Mouse (Mus musculus): ENCODE data around the gene Trim54. TPM values are rescaled to one million over a fixed set of nuclear protein-coding genes. Genes with fewer than 3 reads are reported as not detected.

Gene Trim54
- polyA plus RNA-seq, 1 experiment from 2014 or later, result not detected

- Histone ChIP-seq H3K27me3 (replicated peaks; ENCODE audit: control insufficient read depth, insufficient read depth, low read length) (no peaks in the 10 kb centered on the region), H3K9me3 (ENCODE audit: control insufficient read depth) (no peaks in the 10 kb centered on the region), H3K4me3 (ENCODE audit: low read depth, low read length) (no peak overlapping the region), H3K9ac (ENCODE audit: low read depth, low read length) (no peak overlapping the region), H3K4me2 (replicated peaks; ENCODE audit: low read depth) (no peak overlapping the region), H3K27ac (ENCODE audit: low read depth, low read length) (no peak overlapping the region), H3K36me3 (ENCODE audit: control insufficient read depth, insufficient read depth) (peaks cover 81% of the 10 kb centered on the region), H3K4me1 (replicated peaks; ENCODE audit: control insufficient read depth, insufficient read depth, low read length) (no peaks in the 10 kb centered on the region)
- TF ChIP-seq CTCF (IDR thresholded peaks at IDR 0.05; ENCODE audit: low read depth), result no peak
- ATAC-seq, result peak; percentile 69
These were observed 46.0 kb downstream of the Trim54 start for GRCm38 (mm10) chr5:31162462-31162861.

GRCm38 (mm10) chr5:31164878-31165277, 48.4 kb downstream of the Trim54 start:
- WGBS, result 85% methylated on average over 1 of the region's 1 CpGs
- ATAC-seq, result no peak

GRCm38 (mm10) chr5:31168630-31169029, 52.1 kb downstream of the Trim54 start:
- ATAC-seq, result no peak
- Histone ChIP-seq H3K36me3 (ENCODE audit: control insufficient read depth, insufficient read depth) (peaks cover 84% of the 10 kb centered on the region), H3K9ac (ENCODE audit: low read depth, low read length) (no peak overlapping the region), H3K4me2 (replicated peaks; ENCODE audit: low read depth) (no peak overlapping the region), H3K27ac (ENCODE audit: low read depth, low read length) (no peak overlapping the region), H3K9me3 (ENCODE audit: control insufficient read depth) (no peaks in the 10 kb centered on the region), H3K4me1 (replicated peaks; ENCODE audit: control insufficient read depth, insufficient read depth, low read length) (no peaks in the 10 kb centered on the region), H3K27me3 (replicated peaks; ENCODE audit: control insufficient read depth, insufficient read depth, low read length) (no peaks in the 10 kb centered on the region), H3K4me3 (ENCODE audit: low read depth, low read length) (no peak overlapping the region)
- WGBS, result 90% methylated on average over 4 of the region's 4 CpGs
- no peak for TF ChIP-seq CTCF (IDR thresholded peaks at IDR 0.05; ENCODE audit: low read depth)

More at GRCm38 (mm10) chr5:31164878-31165277, 48.4 kb downstream of the Trim54 start:
- Histone ChIP-seq H3K9me3 (ENCODE audit: control insufficient read depth) (no peaks in the 10 kb centered on the region), H3K27me3 (replicated peaks; ENCODE audit: control insufficient read depth, insufficient read depth, low read length) (no peaks in the 10 kb centered on the region), H3K4me2 (replicated peaks; ENCODE audit: low read depth) (no peak overlapping the region), H3K36me3 (ENCODE audit: control insufficient read depth, insufficient read depth) (peaks cover 80% of the 10 kb centered on the region), H3K4me1 (replicated peaks; ENCODE audit: control insufficient read depth, insufficient read depth, low read length) (no peaks in the 10 kb centered on the region), H3K9ac (ENCODE audit: low read depth, low read length) (no peak overlapping the region), H3K4me3 (ENCODE audit: low read depth, low read length) (no peak overlapping the region), H3K27ac (ENCODE audit: low read depth, low read length) (peak overlapping the region; percentile 15; the same call in 1 of the 2 replicates)
- TF ChIP-seq CTCF (IDR thresholded peaks at IDR 0.05; ENCODE audit: low read depth), result no peak

- no peaks in the 10 kb centered on the region for H3K27me3 ChIP-seq (replicated peaks; ENCODE audit: control insufficient read depth, insufficient read depth, low read length)
These were observed 62.8 kb downstream of the Trim54 start for GRCm38 (mm10) chr5:31179301-31179765.

GRCm38 (mm10) chr5:31179766-31180630, 63.5 kb downstream of the Trim54 start, which contains the start of the genes Gm29609 and Gtf3c2:
Gene Gm29609, minus strand, starts transcription at chr5:31179911.
Gene Gtf3c2, minus strand, starts transcription at chr5:31180144.
- ATAC-seq, result peak; percentile 97
- no peaks in the 10 kb centered on the region for H3K4me1 ChIP-seq (replicated peaks; ENCODE audit: control insufficient read depth, insufficient read depth, low read length)
- no peaks in the 10 kb centered on the region for H3K27me3 ChIP-seq (replicated peaks; ENCODE audit: control insufficient read depth, insufficient read depth, low read length)
- H3K9me3 ChIP-seq (ENCODE audit: control insufficient read depth), result no peaks in the 10 kb centered on the region
- H3K36me3 ChIP-seq (ENCODE audit: control insufficient read depth, insufficient read depth), result no peaks in the 10 kb centered on the region
- H3K9ac ChIP-seq (ENCODE audit: low read depth, low read length), result peak within 1 kb of the TSS; percentile 76
- H3K4me3 ChIP-seq (ENCODE audit: low read depth, low read length), result peak within 1 kb of the TSS; percentile 98
- WGBS, result under 1% methylated on average over 59 of the region's 59 CpGs
- peak; percentile 34; the same call in 1 of the 2 replicates for TF ChIP-seq CTCF (IDR thresholded peaks at IDR 0.05; ENCODE audit: low read depth)
- H3K4me2 ChIP-seq (replicated peaks; ENCODE audit: low read depth), result peak within 1 kb of the TSS; percentile 85
- peak within 1 kb of the TSS; percentile 95 for H3K27ac ChIP-seq (ENCODE audit: low read depth, low read length)

More at GRCm38 (mm10) chr5:31179301-31179765, 62.8 kb downstream of the Trim54 start:
- H3K9me3 ChIP-seq (ENCODE audit: control insufficient read depth), result no peaks in the 10 kb centered on the region
- H3K36me3 ChIP-seq (ENCODE audit: control insufficient read depth, insufficient read depth), result peaks cover 3% of the 10 kb centered on the region; the same call in 1 of the 2 replicates
- peak overlapping the region; percentile 76 for H3K9ac ChIP-seq (ENCODE audit: low read depth, low read length)
- peak; percentile 13; the same call in 1 of the 2 replicates for TF ChIP-seq CTCF (IDR thresholded peaks at IDR 0.05; ENCODE audit: low read depth)
- H3K4me1 ChIP-seq (replicated peaks; ENCODE audit: control insufficient read depth, insufficient read depth, low read length), result no peaks in the 10 kb centered on the region
- peak overlapping the region; percentile 95 for H3K27ac ChIP-seq (ENCODE audit: low read depth, low read length)
- peak overlapping the region; percentile 85 for H3K4me2 ChIP-seq (replicated peaks; ENCODE audit: low read depth)
- H3K4me3 ChIP-seq (ENCODE audit: low read depth, low read length), result peak overlapping the region; percentile 98
- peak; percentile 51 for ATAC-seq
- WGBS, result under 1% methylated on average over 25 of the region's 25 CpGs

- no peak overlapping the region for H3K27ac ChIP-seq (ENCODE audit: low read depth, low read length)
- no peaks in the 10 kb centered on the region for H3K36me3 ChIP-seq (ENCODE audit: control insufficient read depth, insufficient read depth)
- no peak overlapping the region for H3K9ac ChIP-seq (ENCODE audit: low read depth, low read length)
- no peak overlapping the region for H3K4me2 ChIP-seq (replicated peaks; ENCODE audit: low read depth)
- no peaks in the 10 kb centered on the region for H3K9me3 ChIP-seq (ENCODE audit: control insufficient read depth)
- no peaks in the 10 kb centered on the region for H3K27me3 ChIP-seq (replicated peaks; ENCODE audit: control insufficient read depth, insufficient read depth, low read length)
- H3K4me3 ChIP-seq (ENCODE audit: low read depth, low read length), result no peak overlapping the region
- ATAC-seq, result no peak
- no peaks in the 10 kb centered on the region for H3K4me1 ChIP-seq (replicated peaks; ENCODE audit: control insufficient read depth, insufficient read depth, low read length)
- WGBS, result 87% methylated on average over 9 of the region's 9 CpGs
- TF ChIP-seq CTCF (IDR thresholded peaks at IDR 0.05; ENCODE audit: low read depth), result no peak
These were observed 64.8 kb downstream of the Trim54 start for GRCm38 (mm10) chr5:31181183-31181770.
